Mouse (Mus musculus): Measurements from ENCODE around the gene Plac1.

The Plac1 gene

DNA sequence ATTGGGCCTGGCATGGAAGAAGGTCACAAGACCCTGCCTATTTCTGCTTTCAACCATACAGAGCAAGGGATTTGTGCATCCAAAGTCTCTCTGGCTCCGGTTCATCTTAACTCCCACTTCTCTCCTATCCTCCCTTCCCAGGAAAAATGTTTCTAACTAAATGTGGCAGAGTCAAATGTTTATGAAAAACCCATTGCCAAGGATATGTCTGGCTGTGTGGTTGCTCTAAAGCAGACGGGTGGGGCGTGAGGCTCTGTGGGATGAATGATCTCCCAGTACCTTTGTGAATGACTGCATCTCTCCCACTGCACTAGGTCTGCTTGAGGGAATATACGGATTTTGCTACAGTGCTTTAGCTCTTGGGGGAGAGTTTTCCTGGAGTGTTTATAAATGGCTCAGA is 193.9 kb downstream of the Plac1 start:
- no peak for DNase-seq (ENCODE audit: low spot score)

DNA sequence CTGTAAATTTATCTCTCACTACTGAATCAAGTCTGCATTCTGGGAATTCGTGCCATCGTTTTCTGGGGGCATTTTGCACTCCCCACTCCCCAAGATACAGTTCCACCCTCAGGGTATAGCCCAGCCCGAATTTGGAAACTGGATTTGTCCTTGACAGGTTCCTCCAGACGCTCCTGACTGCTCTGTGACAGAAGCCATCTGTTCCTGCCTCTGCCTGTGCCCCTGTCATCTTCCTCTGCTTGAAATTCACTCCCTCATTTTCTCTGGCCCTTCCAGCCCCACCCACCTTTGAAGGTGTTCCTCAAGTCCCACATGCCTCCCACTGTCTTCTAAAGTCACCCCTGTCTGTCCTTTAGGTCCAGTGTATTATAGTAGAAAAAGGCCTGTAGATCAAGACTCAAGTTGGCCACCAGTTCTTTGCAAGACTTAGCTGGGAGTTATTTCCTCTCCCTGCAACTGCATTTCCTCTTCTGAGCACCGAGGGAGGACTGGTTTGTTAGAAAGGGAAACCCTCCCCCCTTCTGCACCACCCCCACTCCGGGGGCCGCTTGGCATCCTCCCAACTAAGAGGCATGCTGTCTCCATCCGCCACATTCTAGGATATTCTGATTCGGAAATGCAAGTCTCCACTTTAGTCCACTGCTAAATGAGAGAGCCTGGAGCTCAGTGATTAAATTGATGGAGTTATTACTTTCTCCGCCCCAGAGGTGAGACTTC is 194.6 kb downstream of the Plac1 start:
- DNase-seq (ENCODE audit: low spot score): no peak

GRCm38 (mm10) chrX:53041006-53041405 is 198.9 kb downstream of the Plac1 start:
- DNase-seq (ENCODE audit: low spot score): no peak

DNA sequence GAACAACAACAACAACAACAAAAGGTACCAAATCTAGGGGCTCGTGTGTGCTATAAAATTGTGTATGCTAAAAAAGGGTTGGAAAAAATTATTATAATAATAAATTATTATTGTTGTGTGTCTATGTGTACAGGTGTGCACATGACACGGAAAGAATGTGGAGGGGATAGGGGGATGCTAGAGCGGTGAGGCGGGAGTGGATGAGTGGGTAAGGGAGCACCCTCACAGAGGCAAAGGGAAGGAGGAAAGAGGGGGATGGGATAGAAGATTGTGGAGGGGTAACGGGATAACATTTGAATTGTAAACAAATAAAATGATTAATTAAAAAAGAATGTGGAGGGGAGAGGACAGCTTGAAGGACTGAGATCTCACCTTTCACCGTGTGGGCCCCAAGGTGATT is 199.8 kb downstream of the Plac1 start:
- DNase-seq (ENCODE audit: low spot score): no peak

GRCm38 (mm10) chrX:53039651-53040050 is 200.3 kb downstream of the Plac1 start:
- DNase-seq (ENCODE audit: low spot score): no peak

DNA sequence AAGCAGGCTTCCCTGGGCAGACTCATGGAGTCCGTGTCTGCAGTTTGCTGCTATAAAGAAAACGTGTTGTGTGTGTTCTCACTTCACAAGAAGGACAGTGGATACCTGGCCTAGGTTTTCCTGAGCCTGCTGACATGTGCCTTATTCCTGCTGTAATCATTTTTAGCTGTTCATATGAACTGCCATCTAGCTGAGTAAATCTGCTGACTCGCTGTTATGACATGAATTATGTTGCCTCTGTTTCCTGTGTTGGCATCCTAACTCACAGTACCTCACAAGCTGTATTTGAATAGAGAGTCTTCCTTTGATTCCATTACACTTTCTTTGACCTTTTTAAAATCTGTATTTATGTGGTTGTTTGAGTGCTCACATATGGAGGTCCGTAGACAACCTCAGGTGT is 201.7 kb downstream of the Plac1 start:
- DNase-seq (ENCODE audit: low spot score): no peak

- no peak for DNase-seq (ENCODE audit: low spot score)
Measured at GRCm38 (mm10) chrX:53029559-53029958, 210.4 kb downstream of the Plac1 start.

DNA sequence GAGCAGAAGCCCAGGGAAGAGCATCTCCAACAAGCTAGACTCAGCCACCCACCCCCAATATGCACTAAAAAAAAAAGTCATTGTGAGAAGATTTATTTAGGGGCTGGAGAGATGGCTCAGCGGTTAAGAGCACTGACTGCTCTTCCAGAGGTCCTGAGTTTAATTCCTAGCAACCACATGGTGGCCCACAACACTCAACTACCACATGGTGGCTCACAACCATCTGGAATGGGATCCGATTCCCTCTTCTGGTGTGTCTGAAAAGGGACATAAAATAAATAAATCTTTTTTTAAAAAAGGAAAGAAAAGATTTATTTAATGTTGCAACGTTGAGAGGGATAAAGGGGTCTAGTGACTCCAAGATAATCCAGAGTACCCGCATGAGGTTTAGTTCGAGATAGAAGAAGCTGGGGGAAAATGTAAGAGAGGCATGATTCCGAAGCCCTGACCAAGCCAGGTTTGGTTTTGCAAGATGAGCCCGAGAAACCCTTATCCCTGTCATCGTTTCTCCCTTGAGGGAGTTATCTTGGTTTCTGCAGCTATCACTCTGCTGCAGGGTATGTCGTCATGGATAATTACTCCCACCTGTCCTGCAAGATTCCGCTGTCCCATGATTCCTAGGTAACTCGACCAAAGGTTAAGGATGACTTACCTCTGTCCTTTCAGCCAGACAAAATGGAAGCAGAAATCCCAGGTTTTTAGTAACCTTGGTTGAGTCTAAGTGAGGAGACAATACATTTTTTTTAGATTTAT is 214.3 kb downstream of the Plac1 start:
- no peak for DNase-seq (ENCODE audit: low spot score)

DNA sequence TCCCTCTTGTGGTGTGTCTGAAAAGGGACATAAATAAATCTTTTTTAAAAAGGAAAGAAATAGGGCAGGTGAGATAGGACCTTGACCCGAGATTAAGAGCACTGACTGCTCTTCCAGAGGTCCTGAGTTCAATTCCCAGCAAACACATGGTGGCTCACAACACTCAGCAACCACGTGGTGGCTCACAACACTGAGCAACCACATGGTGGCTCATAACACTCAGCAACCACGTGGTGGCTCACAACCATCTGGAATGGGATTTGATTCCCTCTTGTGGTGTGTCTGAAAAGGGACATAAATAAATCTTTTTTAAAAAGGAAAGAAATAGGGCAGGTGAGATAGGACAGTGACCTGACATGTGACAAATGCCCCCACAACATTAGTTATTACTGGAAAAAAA is 215.6 kb downstream of the Plac1 start:
- DNase-seq (ENCODE audit: low spot score): peak; percentile 24

DNA sequence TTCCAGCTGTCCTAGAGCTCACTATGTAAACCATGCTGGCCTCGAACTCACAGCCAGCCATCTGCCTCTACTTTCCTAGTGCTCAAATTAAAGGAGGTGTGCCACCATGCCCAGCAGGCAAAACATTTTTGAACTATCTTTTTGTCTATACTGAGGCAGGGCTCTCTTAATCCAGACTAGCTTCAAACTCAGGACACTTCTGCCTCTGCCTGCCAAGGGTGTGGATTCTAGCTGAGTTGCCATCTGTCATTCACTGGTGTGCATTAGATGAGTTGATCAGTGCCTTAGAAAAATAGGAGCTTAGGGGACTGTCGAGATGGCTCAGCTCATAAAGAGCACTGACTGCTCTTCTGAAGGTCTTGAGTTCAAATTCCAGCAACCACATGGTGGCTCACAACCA is 216.9 kb downstream of the Plac1 start:
- DNase-seq (ENCODE audit: low spot score): no peak

Data from lung, postnatal 25 days (tissue).